Mouse (Mus musculus) C2C12 (cell line): Measurements from ENCODE around the gene Rab19. TPM values are rescaled to one million over a fixed set of nuclear protein-coding genes. Genes with fewer than 3 reads are reported as not detected.

Experiments used
- H3K27me3 ChIP-seq: one replicate; pipeline ENCODE4 v1.6.1; 2011; ENCODE audit not compliant: control insufficient read depth, insufficient read depth, insufficient read length
- H3K36me3 ChIP-seq: one replicate; pipeline ENCODE4 v1.6.1; 2011; ENCODE audit not compliant: control insufficient read depth, insufficient read depth
- H3K4me3 ChIP-seq: one replicate; pipeline ENCODE4 v1.5.1; 2011; ENCODE audit warnings: mild to moderate bottlenecking, control low read depth; ENCODE audit not compliant: poor library complexity, insufficient read depth, severe bottlenecking
- H3K79me2 ChIP-seq: one replicate; pipeline ENCODE4 v1.6.1; 2011; ENCODE audit not compliant: control insufficient read depth, insufficient read depth
- H3K79me3 ChIP-seq: one replicate; pipeline ENCODE4 v1.6.1; 2011; ENCODE audit warnings: low read depth, control low read depth
- H3ac ChIP-seq: one replicate; pipeline ENCODE3; 2011; ENCODE audit warnings: low read depth; ENCODE audit not compliant: control insufficient read depth, insufficient read length
- CEBPB ChIP-seq: IDR thresholded peaks from one replicate; pipeline ENCODE4 v1.6.1; 2011; ENCODE audit warnings: low read depth, mild to moderate bottlenecking, control low read depth, moderate library complexity
- CTCF ChIP-seq: IDR thresholded peaks from one replicate; pipeline ENCODE4 v1.5.1; 2011; ENCODE audit not compliant: control insufficient read depth, insufficient read depth, insufficient read length
- FOSL1 ChIP-seq: IDR thresholded peaks from one replicate; pipeline ENCODE4 v1.8.0; 2011; ENCODE audit warnings: mild to moderate bottlenecking, low read length; ENCODE audit not compliant: poor library complexity, insufficient read depth, severe bottlenecking
- MAX ChIP-seq: IDR thresholded peaks from one replicate; pipeline ENCODE4 v1.6.1; 2011; ENCODE audit warnings: mild to moderate bottlenecking, control low read depth
- MYOD1 ChIP-seq: IDR thresholded peaks from one replicate; pipeline ENCODE4 v1.6.1; 2011; ENCODE audit warnings: low read depth; ENCODE audit not compliant: control insufficient read depth, insufficient read length
- MYOG ChIP-seq: IDR thresholded peaks from one replicate; pipeline ENCODE4 v1.6.1; 2011; ENCODE audit not compliant: control insufficient read depth, insufficient read length; ENCODE audit errors: extremely low read depth
- USF1 ChIP-seq: IDR thresholded peaks from one replicate; pipeline ENCODE4 v1.6.1; 2011; ENCODE audit warnings: low read depth, mild to moderate bottlenecking, control low read depth, moderate library complexity
- polyA plus RNA-seq: library from polyadenylated mRNA; unstranded; fragments of >200 nt; fragmentation: generic; extraction: Trizol; gene quantifications from one replicate; pipeline ENCODE4 v1.2.1, GENCODE M21; 2012; ENCODE audit warnings: missing spikeins

Gene Rab19
- polyA plus RNA-seq, 1 experiment: not detected

DNA sequence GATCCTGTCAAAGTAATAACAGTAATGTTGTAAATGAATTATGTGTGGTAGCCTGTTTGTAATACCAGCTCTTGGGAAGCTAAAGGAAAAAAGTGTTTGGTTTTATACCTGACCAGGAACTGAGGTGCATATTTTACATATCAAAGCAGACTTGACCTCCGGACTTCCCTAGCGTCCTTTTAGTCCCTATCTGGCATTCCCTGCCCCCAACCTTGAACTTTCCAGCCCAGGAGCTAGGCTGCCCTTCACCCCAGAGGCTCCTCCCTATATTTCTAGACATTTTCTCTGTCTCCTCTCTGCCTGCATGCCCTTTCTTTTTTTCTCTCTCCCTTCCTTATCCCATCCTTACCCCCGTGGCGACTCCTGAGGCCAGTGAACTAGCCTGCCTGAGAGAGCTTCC, 39.9 kb downstream of the Rab19 start:
- Histone ChIP-seq H3K79me3 (peaks cover 1% of the 10 kb centered on the region), H3K4me3 (no peak overlapping the region), H3K36me3 (no peaks in the 10 kb centered on the region), H3K27me3 (no peaks in the 10 kb centered on the region), H3K79me2 (peaks cover 4% of the 10 kb centered on the region), H3ac (no peak overlapping the region)
- no peak for TF ChIP-seq MYOG
- no peak for TF ChIP-seq CEBPB
- TF ChIP-seq USF1: no peak
- no peak for TF ChIP-seq MAX
- TF ChIP-seq CTCF: no peak
- TF ChIP-seq FOSL1: no peak
- TF ChIP-seq MYOD1: no peak

DNA sequence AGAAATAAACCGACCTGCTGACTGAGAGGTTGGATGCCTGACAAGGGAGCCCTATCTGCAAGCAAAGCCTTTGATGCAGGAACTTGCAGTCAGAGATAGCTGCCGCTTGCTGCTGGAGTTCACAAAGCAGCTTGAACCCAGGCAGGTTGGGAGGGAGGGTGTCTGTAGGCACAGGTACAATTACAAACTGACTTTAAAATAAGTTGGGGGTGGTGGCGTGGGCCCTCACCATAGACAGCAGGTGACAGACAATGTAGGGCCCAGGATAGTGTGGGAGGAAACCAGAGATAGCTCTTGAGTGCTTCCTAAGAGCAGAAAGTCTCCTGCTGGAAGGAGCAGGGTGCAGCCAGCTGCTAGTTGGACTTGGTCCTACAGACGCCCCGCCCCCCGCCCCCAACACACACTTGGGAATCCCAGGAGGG, 42.2 kb downstream of the Rab19 start:
- no peak overlapping the region for H3K4me3 ChIP-seq
- TF ChIP-seq FOSL1: no peak
- TF ChIP-seq MYOD1: no peak
- TF ChIP-seq USF1: no peak
- TF ChIP-seq MAX: no peak
- TF ChIP-seq CTCF: no peak
- TF ChIP-seq CEBPB: no peak
- no peak for TF ChIP-seq MYOG

DNA sequence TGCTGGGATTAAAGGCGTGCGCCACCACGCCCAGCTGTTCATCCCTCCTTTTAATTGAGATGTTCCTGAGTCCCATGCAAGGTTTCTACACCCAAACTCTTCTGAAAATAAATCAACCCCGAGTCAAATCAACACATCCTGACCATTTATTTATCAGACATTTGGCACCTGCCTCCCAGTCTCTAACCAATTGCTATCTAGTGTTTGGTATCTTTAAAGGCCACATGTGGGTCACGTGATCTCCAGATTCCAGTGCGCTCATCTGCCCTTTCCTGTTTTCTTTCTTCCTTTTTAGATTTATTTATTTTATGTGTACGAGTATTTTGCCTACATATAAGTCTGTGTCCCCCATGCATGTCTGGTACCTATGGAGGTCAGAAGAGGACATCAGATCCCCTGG, 42.7 kb downstream of the Rab19 start:
- Histone ChIP-seq H3K79me2 (peaks cover 4% of the 10 kb centered on the region), H3K79me3 (peaks cover 1% of the 10 kb centered on the region), H3K27me3 (no peaks in the 10 kb centered on the region), H3ac (no peak overlapping the region), H3K36me3 (no peaks in the 10 kb centered on the region), H3K4me3 (no peak overlapping the region)
- TF ChIP-seq USF1 (peak; percentile 43), CTCF (no peak)

More for the DNA sequence above, 42.2 kb downstream of the Rab19 start:
- no peaks in the 10 kb centered on the region for H3K27me3 ChIP-seq
- H3K79me3 ChIP-seq: peaks cover 1% of the 10 kb centered on the region
- H3K79me2 ChIP-seq: peaks cover 4% of the 10 kb centered on the region
- H3K36me3 ChIP-seq: no peaks in the 10 kb centered on the region
- H3ac ChIP-seq: no peak overlapping the region

DNA sequence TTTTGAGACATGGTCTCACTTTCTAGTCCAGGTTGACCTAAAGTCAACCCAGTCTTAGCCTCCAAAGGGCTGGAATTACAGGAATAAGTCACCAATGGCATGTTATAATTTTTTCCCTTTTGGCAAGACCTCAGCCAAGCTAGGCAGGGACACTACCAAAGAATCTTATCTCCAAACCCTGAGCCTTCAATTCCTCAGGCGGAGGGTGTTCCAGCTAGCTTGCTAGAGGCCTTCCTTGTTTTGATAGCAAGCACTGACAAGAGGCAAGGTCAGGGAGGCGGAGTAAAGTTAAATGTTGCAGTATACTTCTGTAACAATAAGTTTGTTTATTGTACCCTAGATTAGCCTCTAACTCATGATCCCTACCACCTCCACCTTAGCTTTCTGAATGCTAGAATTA, 44.2 kb downstream of the Rab19 start:
- H3K79me3 ChIP-seq: no peaks in the 10 kb centered on the region
- no peak overlapping the region for H3K4me3 ChIP-seq
- no peaks in the 10 kb centered on the region for H3K79me2 ChIP-seq
- no peaks in the 10 kb centered on the region for H3K36me3 ChIP-seq
- H3K27me3 ChIP-seq: no peaks in the 10 kb centered on the region
- no peak for TF ChIP-seq MYOG
- no peak for TF ChIP-seq MYOD1
- TF ChIP-seq CTCF: no peak
- no peak for TF ChIP-seq MAX
- TF ChIP-seq USF1: no peak
- TF ChIP-seq CEBPB: no peak
- no peak for TF ChIP-seq FOSL1
- H3ac ChIP-seq: no peak overlapping the region

DNA sequence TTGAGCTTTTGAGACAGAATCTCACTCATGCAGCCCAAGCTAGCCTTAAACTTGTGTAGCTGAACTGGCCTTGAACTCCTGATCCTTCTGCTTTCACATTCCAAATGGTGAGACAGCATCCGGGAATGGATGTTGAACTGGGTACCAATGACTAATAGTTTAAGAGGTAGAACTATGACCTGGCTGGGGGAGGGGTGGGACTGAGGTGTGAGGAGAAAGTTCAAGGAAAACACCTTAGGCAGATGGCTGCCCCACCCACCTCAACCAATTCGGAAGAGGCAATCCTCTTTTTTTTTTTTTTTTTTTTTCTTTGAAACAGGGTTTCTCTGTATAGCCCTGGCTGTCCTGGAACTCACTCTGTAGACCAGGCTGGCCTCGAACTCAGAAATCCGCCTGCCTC, 45.8 kb downstream of the Rab19 start:
- Histone ChIP-seq H3ac (no peak overlapping the region), H3K4me3 (no peak overlapping the region), H3K36me3 (no peaks in the 10 kb centered on the region), H3K79me3 (no peaks in the 10 kb centered on the region), H3K27me3 (no peaks in the 10 kb centered on the region), H3K79me2 (no peaks in the 10 kb centered on the region)
- no peak for TF ChIP-seq MAX
- no peak for TF ChIP-seq MYOG
- no peak for TF ChIP-seq CEBPB
- TF ChIP-seq MYOD1: no peak
- no peak for TF ChIP-seq CTCF
- no peak for TF ChIP-seq FOSL1
- TF ChIP-seq USF1: no peak

DNA sequence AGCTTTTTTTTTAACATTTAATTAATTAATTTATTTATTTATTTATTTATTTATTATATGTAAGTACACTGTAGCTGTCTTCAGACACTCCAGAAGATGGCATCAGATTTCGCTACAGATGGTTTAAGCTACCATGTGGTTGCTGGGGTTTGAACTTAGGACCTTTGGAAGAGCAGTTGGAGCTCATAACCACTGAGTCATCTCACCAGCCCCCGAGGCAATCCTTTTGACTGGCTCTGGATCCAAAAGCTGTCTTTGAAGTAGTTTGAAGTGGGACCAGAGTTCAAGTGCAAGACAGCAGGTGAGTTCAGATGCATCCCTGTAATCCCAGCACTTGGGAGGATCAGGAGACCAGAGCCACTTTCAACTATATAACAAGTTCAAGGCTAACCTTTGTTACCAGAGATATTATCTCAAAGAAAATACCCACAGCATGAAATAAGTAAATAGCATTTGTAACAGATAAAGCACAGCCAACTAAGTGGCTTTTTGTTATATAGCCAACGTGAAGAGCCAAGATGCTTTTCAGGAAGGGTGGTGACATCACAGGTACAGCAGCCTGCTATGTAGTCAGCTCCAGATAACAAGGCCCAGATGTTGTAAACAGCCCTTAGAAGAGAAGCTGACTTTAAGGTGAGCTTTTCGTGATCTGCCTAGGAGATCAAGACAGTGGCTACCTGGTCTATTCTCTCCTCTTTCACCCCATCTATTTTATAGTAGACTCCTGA, 46.5 kb downstream of the Rab19 start:
- H3K36me3 ChIP-seq: no peaks in the 10 kb centered on the region
- H3ac ChIP-seq: no peak overlapping the region
- TF ChIP-seq USF1 (no peak), MAX (no peak), MYOG (no peak), CTCF (no peak)
- no peaks in the 10 kb centered on the region for H3K79me3 ChIP-seq
- H3K27me3 ChIP-seq: no peaks in the 10 kb centered on the region
- no peak overlapping the region for H3K4me3 ChIP-seq
- no peaks in the 10 kb centered on the region for H3K79me2 ChIP-seq
